Mouse (Mus musculus): ENCODE results near the gene Hmga2. TPM values are rescaled to one million over a fixed set of nuclear protein-coding genes. Genes with fewer than 3 reads are reported as not detected.

Hmga2 gene
- total RNA-seq, 2 experiments from 2014 or later, result not detected

DNA sequence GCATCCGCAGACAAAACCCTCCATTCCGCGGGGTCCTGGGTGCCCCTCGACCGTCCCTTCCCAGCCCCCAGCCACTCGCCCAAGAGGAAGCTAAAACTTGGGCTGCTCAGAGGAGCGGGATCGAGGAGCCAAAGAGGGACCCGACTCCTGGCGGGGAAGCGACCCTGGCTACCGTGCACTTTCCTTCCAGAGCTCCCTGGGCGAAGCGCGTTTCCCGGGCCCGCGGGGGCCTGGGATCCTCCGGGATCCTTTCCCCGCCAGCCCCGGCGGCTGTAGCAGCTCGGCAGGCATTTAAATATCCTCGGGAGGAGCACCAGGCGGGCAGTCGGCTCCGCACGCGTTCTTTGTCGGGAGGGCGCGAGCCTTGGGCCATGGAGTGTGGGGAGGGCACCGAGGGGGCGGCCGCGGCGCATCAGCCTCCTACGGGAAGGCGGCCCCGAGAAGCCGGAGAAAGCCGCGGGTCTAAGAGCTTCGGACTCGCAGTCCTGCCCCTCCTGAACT, 1.2 kb downstream of the Hmga2 start:
- peak in 1 of 2 experiments; percentile 38 for DNase-seq
- intact Hi-C loops (cut with DNase I), result loop anchor here (5.0 kb wide), 2 partner anchors 77 to 98 kb away; no protein-coding TSS in a partner anchor

DNA sequence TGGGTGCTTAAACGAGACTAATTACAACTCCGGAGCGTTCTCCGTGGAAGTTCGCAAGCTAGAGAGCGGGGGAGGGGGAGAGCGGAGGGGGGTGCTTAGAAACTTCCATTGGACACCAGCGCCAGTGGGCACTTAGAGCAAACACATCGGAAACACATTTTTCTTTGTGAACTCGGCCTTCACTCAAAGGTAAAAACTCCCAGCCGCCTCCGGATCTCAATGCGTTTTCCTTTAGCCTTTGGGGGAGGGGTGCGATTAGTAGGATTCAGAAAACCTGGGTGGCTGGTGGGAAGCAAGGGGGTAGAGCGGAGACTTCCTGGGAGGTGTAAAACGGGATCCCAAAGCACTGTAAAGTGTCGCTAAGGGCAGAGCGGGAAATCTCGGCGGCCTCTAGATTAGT, 2.0 kb downstream of the Hmga2 start:
- DNase-seq, result peak; percentile 5 to 12
- intact Hi-C loops (cut with DNase I), result no loop called here

DNA sequence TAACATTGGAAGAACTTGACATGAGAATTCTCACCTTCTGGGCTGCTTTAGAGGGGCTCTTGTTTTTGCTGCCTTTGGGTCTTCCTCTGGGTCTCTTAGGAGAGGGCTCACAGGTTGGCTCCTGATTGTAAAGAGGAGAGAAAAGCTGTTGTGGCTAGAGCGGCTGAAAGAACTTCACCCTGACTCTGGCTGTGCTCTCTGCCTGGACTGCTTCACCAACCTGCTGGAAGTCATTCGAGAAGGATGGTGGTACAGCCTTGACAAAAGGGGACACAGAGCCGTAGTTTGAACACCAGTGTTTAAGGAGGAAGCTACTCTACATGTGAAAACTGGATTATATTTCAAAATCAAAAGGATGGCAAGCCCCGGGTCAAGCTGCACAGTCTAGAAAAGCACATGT, 3.1 kb downstream of the Hmga2 start:
- no peak for DNase-seq
- intact Hi-C loops (cut with DNase I), result no loop called here

DNA sequence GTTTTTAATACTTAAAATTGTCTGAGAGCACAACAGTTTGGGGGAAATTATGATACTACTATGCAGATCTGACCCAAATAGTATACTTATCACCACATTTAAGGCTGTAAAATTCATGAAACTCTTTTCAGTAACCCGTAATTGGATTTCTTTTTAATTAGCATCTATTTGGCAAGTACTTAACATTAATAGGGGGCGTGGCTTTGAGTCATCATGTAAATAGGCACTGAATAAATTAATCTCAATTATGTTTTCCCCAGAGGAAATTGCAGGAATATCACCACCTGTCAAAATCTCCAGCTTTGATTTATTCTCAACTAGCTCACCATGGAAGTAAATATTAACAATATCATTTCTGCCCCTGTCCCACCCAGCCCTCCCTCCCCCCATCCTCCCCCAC, 3.7 kb downstream of the Hmga2 start:
- intact Hi-C loops (cut with DNase I), result no loop called here

DNA sequence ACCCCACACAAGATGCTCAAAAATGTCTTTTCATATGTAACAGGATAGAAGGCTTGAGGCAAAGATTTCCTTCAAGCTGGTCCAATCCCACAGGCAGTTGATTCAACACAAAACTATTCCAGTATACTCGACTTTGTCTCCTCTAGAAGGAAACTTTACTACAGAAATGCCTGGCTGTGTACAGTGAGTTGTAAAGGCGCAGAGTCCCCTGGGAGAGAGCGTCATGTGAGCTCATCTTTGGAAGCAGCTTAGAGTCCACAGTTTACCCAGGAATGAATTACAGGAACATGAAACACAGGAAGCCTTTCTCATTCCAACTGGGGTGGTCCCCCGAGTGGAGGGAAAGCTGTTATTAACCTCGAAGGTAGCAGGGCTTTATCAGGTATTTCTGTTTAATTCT, 11.1 kb downstream of the Hmga2 start:
- intact Hi-C loops (cut with DNase I), result no loop called here
- no peak for DNase-seq

More for the DNA sequence above, 3.7 kb downstream of the Hmga2 start:
- no peak for DNase-seq

GRCm38 (mm10) chr10:120461769-120462168, 14.5 kb downstream of the Hmga2 start:
- intact Hi-C loops (cut with DNase I), result no loop called here
- no peak for DNase-seq

- intact Hi-C loops (cut with DNase I), result no loop called here
- DNase-seq, result no peak
Observed at GRCm38 (mm10) chr10:120461301-120461700, 15.0 kb downstream of the Hmga2 start.

GRCm38 (mm10) chr10:120458866-120459265, 17.4 kb downstream of the Hmga2 start:
- intact Hi-C loops (cut with DNase I), result no loop called here
- DNase-seq, result no peak

GRCm38 (mm10) chr10:120449661-120450284, 26.5 kb downstream of the Hmga2 start:
- no peak for DNase-seq
- intact Hi-C loops (cut with DNase I), result no loop called here

DNA sequence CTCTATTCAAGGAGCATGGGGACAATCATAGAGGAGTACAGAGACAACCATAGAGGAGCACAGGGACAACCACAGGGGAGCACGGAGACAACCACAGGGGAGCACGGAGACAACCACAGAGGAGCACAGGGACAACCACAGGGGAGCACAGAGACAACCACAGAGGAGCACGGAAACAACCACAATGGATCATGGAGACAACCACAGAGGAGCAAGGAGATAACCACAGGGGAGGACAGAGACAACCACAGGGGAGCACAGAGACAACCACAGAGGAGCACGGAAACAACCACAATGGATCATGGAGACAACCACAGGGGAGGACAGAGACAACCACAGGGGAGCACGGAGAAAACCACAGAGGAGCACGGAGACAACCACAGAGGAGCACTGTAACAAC, 29.5 kb downstream of the Hmga2 start:
- no peak for DNase-seq
- intact Hi-C loops (cut with DNase I), result no loop called here

GRCm38 (mm10) chr10:120446206-120446605, 30.1 kb downstream of the Hmga2 start:
- DNase-seq, result no peak
- intact Hi-C loops (cut with DNase I), result no loop called here

DNA sequence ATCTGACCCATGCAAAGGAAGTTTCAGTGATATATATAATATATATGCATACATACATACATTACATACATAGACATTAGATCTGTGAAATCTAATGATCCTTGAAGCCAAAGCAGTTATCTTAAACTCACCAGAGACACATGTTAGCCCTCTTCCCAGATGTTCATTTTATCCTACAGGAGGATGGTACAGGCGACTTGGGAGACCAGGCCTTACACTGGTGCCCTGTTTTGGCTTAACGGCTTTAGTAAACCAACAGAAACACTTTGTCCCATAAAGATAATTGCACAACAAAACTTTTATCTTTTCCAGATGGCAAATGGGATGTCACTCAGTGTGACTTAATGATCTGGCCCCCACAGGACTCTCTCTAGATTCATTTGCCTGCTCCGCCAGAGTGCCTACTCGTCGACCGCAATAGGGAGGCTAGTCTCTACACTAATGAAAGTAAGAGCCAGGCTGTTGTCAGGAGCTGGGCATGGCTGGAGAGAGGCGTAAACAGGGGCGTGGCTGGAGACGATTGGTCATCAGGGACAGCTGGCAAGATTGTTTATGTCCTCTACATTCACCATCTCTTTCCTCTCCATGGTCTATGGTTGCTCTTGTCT, 31.7 kb downstream of the Hmga2 start:
- intact Hi-C loops (cut with DNase I), result no loop called here
- DNase-seq, result no peak

DNA sequence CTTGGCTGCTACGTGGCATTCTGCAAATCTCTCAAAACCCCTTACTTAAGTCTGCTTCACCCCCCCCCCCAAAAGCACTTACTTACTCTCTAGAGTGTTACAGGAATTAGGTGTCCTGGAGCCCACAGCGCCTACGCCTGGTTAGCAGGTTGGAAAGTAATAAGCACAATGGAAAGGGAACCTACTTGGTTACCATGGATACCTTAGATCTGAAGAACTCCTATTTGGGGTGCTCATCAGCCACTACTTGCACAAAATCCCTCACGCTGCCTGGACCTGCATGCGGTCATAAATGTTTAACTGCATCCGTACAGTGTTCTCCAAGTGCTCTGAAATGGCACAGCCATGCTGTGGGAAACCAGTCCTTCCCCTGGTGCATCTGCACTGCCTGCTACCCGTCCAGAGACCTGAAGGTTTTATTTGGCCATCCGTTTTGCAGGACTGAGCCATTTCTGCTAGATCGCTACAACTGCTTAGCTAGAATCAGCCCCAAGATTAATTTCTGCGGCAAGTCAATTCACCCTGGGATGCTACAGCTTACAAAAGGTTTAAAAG, 32.4 kb downstream of the Hmga2 start:
- DNase-seq, result no peak
- intact Hi-C loops (cut with DNase I), result no loop called here

- DNase-seq, result no peak
- intact Hi-C loops (cut with DNase I), result no loop called here
Observed at GRCm38 (mm10) chr10:120441254-120441653, 35.0 kb downstream of the Hmga2 start.

DNA sequence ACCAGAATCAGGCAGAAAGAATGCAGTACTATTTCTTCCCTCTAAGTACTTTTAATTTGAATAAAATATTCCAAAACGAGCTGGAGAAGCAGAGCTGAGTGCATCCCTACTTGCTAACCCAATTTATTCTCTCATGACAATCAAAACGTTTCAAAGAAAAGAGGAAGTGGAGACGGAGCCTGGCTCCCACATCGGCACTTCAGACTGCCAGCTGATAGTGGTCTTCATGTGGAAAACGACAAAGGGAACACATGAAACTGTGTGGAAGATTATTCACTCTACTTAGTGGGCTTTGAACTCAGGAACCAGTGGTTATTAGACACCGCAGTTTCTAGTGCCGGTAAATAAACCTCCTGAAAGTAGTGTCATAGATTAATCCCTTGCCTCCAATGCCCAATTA, 41.8 kb downstream of the Hmga2 start:
- intact Hi-C loops (cut with DNase I), result loop anchor here (10.0 kb wide), 1 partner anchor 230 kb away; no protein-coding TSS in a partner anchor
- no peak for DNase-seq

DNA sequence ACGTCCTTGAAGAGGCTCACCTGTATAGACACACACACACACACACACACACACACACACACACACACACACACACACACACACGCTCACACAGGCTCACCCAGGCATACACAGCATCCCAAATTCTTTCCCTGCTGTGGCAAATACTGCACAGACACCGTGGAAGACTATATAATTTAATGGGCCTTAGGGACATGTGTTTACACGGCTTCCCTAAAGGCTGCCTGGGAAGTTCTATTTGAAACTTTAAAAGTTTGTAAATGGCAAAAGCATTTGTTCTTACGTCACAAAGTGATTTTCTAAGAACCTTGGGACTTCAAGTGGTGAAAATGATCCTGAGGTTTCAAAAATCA, 42.8 kb downstream of the Hmga2 start:
- intact Hi-C loops (cut with DNase I), result loop anchor here (10.0 kb wide), 1 partner anchor 231 kb away; no protein-coding TSS in a partner anchor
- no peak for DNase-seq

- DNase-seq, result no peak
- intact Hi-C loops (cut with DNase I), result loop anchor here (10.0 kb wide), 1 partner anchor 232 kb away; no protein-coding TSS in a partner anchor
Observed at GRCm38 (mm10) chr10:120432731-120433462, 43.4 kb downstream of the Hmga2 start.

DNA sequence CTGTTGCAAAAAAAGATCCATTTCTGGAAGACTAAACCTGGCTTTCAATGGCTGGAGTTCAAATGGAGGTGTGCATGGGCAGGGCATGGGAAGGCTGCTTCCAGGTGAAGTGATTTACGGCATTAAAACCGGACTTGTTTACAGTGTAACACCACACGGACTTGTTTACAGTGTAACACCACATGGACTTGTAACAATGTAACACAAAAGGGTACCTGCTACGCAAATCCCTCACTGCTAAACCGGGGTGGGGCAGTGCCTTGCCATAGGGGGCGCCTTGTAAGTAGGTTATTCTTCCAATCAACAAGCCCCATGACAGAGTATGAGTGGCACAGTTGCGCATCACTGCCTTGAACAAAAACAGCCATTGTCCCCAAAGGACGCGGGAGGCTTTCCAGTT, 44.2 kb downstream of the Hmga2 start:
- no peak for DNase-seq
- intact Hi-C loops (cut with DNase I), result loop anchor here (10.0 kb wide), 1 partner anchor 233 kb away; no protein-coding TSS in a partner anchor

DNA sequence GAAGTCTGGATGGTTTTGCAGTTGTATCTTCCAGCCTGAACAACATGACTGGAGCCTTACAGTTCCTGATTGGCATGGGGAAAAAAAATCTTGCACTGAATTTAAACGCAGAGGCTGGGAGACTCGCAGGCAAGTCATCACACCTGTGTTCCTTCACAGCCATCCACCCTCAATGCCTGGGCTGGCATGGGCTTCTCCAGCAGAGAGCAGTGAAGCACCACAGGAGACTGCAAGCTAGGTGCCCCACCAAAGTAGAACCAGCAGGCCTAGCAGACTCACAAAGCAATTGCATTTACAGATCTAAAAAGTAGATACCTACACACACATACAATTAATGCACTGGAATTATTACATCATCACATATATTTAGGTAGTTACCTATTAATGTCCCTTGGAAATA, 44.8 kb downstream of the Hmga2 start:
- no peak for DNase-seq
- intact Hi-C loops (cut with DNase I), result loop anchor here (2.0 to 10.0 kb wide), 2 partner anchors 233 to 271 kb away; no protein-coding TSS in a partner anchor

DNA sequence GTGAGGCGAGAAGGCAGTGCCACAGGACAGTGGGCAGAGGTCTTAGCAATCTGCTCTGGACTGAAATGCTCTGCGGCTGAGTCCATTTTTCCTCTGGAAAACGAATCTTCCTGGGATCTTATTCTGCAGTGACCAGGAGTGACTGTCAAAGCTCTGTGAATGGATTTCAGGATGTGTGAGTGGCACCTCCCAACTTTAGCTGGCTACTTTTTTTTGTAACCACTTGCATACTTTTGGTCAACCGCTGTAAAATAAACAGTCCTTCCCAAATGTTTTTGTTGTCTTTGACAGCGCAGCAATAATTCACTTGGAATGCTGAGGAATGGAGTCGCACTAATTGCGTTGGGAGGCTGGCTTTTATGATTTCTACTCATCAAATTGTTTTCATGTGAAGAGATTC, 45.8 kb downstream of the Hmga2 start:
- intact Hi-C loops (cut with DNase I), result loop anchor here (2.0 to 10.0 kb wide), 2 partner anchors 234 to 272 kb away; no protein-coding TSS in a partner anchor
- no peak for DNase-seq

GRCm38 (mm10) chr10:120429758-120430259, 46.5 kb downstream of the Hmga2 start:
- no peak for DNase-seq
- intact Hi-C loops (cut with DNase I), result loop anchor here (2.0 to 10.0 kb wide), 2 partner anchors 235 to 273 kb away; no protein-coding TSS in a partner anchor
